Mouse (Mus musculus): ENCODE data around the gene Pak6. TPM values are rescaled to one million over a fixed set of nuclear protein-coding genes. Genes with fewer than 3 reads are reported as not detected.

Gene Pak6
- polyA plus RNA-seq, 1 experiment from 2014 or later: 0.60 TPM

Other genes starting within 250 kb of the Pak6 start
- gene Srp14, start 183.6 kb upstream of the Pak6 start, polyA plus RNA-seq (2015; fragmentation: Nextera tagmentation; extraction: Ambion mirVana): 216 and 231 TPM in 2 replicates
- 7.6 and 9.9 TPM in 2 replicates for gene Bmf, start 113.6 kb upstream of the Pak6 start, polyA plus RNA-seq (2015; fragmentation: Nextera tagmentation; extraction: Ambion mirVana)
- gene Bub1b, start 65.1 kb upstream of the Pak6 start, polyA plus RNA-seq (2015; fragmentation: Nextera tagmentation; extraction: Ambion mirVana): 102 and 112 TPM in 2 replicates
- 0.25 and 0.30 TPM in 2 replicates for gene Ankrd63, start 40.7 kb downstream of the Pak6 start, polyA plus RNA-seq (2015; fragmentation: Nextera tagmentation; extraction: Ambion mirVana)
- 1.4 and 1.7 TPM in 2 replicates for gene Plcb2, start 65.1 kb downstream of the Pak6 start, polyA plus RNA-seq (2015; fragmentation: Nextera tagmentation; extraction: Ambion mirVana)
- 15.2 and 16.3 TPM in 2 replicates for gene Inafm2, start 82.5 kb downstream of the Pak6 start, polyA plus RNA-seq (2015; fragmentation: Nextera tagmentation; extraction: Ambion mirVana)
- 1.3 and 1.4 TPM in 2 replicates for gene Ccdc9b, start 99.4 kb downstream of the Pak6 start, polyA plus RNA-seq (2015; fragmentation: Nextera tagmentation; extraction: Ambion mirVana)
- not detected in 2 replicates for gene Phgr1, start 109.5 kb downstream of the Pak6 start, polyA plus RNA-seq (2015; fragmentation: Nextera tagmentation; extraction: Ambion mirVana)
- gene Disp2, start 116.4 kb downstream of the Pak6 start, polyA plus RNA-seq (2015; fragmentation: Nextera tagmentation; extraction: Ambion mirVana): 0.46 and 0.81 TPM in 2 replicates
- 113 and 119 TPM in 2 replicates for gene Knstrn, start 150.7 kb downstream of the Pak6 start, polyA plus RNA-seq (2015; fragmentation: Nextera tagmentation; extraction: Ambion mirVana)
- gene Ivd, start 198.7 kb downstream of the Pak6 start, polyA plus RNA-seq (2015; fragmentation: Nextera tagmentation; extraction: Ambion mirVana): 91.0 and 91.1 TPM in 2 replicates
- gene Bahd1, start 237.1 kb downstream of the Pak6 start, polyA plus RNA-seq (2015; fragmentation: Nextera tagmentation; extraction: Ambion mirVana): 3.1 and 3.5 TPM in 2 replicates